Mouse (Mus musculus) cerebellum, postnatal 4 days (tissue): ENCODE measurements around the gene Map6d1.

Source experiments
- DNase-seq, 2 experiments: peaks; one replicate each; pipeline ENCODE4 v3.0.0; 2022; ENCODE audit warnings: low spot score in 2 of 2, mixed read lengths in 1 of 2

Gene Map6d1

GRCm38 (mm10) chr16:20240468-20241414, at the start of gene Map6d1:
Gene Map6d1 (minus strand): TSS chr16:20241358.
- peak in 1 of 2 experiments; percentile 60 for DNase-seq

- DNase-seq = no peak
These were observed 39.1 kb upstream of the Map6d1 start for GRCm38 (mm10) chr16:20280238-20280637.

- DNase-seq = no peak
These were observed 38.2 kb upstream of the Map6d1 start for GRCm38 (mm10) chr16:20279395-20279794.

- no peak for DNase-seq
These were observed 31.8 kb upstream of the Map6d1 start for GRCm38 (mm10) chr16:20272994-20273393.

- DNase-seq = no peak
These were observed 30.2 kb upstream of the Map6d1 start for GRCm38 (mm10) chr16:20271339-20271738.

- DNase-seq = no peak
These were observed 23.9 kb upstream of the Map6d1 start for GRCm38 (mm10) chr16:20265089-20265488.

- DNase-seq = no peak
These were observed 16.8 kb upstream of the Map6d1 start for GRCm38 (mm10) chr16:20257926-20258325.

GRCm38 (mm10) chr16:20248442-20249174, 7.5 kb upstream of the Map6d1 start:
- no peak for DNase-seq

- no peak for DNase-seq
These were observed 5.9 kb upstream of the Map6d1 start for GRCm38 (mm10) chr16:20247103-20247502.

GRCm38 (mm10) chr16:20238646-20239045, 2.5 kb downstream of the Map6d1 start:
- DNase-seq = no peak

GRCm38 (mm10) chr16:20237426-20237825, 3.7 kb downstream of the Map6d1 start:
- peak in 1 of 2 experiments; percentile 15 for DNase-seq

- no peak for DNase-seq
These were observed 6.8 kb downstream of the Map6d1 start for GRCm38 (mm10) chr16:20234406-20234805.

- DNase-seq = no peak
These were observed 13.0 kb downstream of the Map6d1 start for GRCm38 (mm10) chr16:20228167-20228566.

GRCm38 (mm10) chr16:20227504-20227903, 13.7 kb downstream of the Map6d1 start:
- DNase-seq = no peak

GRCm38 (mm10) chr16:20226676-20227075, 14.5 kb downstream of the Map6d1 start:
- DNase-seq = no peak

- no peak for DNase-seq
These were observed 18.4 kb downstream of the Map6d1 start for GRCm38 (mm10) chr16:20222726-20223125.

GRCm38 (mm10) chr16:20213591-20214226, 27.4 kb downstream of the Map6d1 start:
- peak in 1 of 2 experiments; percentile 36 for DNase-seq

- DNase-seq = no peak
These were observed 41.5 kb downstream of the Map6d1 start for GRCm38 (mm10) chr16:20199501-20200201.

- DNase-seq = no peak
These were observed 44.2 kb downstream of the Map6d1 start for GRCm38 (mm10) chr16:20196962-20197361.

GRCm38 (mm10) chr16:20195546-20195945, 45.6 kb downstream of the Map6d1 start:
- DNase-seq = no peak

- no peak for DNase-seq
These were observed 49.1 kb downstream of the Map6d1 start for GRCm38 (mm10) chr16:20192043-20192442.
